Mouse (Mus musculus): ENCODE results near the gene Milr1.

GRCm38 (mm10) chr11:106753314-106753713 lies 2.3 kb downstream of the Milr1 start:
- TF ChIP-seq MAFK (IDR thresholded peaks at IDR 0.05; ENCODE audit: insufficient read depth, low read depth, low read length) (no peak), ZNF384 (IDR thresholded peaks at IDR 0.05; ENCODE audit: low read depth, low read length) (no peak), ZC3H11A (IDR thresholded peaks at IDR 0.05; ENCODE audit: borderline replicate concordance, low read depth, low read length) (no peak), HCFC1 (IDR thresholded peaks at IDR 0.05; ENCODE audit: borderline replicate concordance, insufficient read depth, low read length) (no peak), CHD2 (IDR thresholded peaks at IDR 0.05; ENCODE audit: low read depth, low read length) (no peak)

Data from ES-E14 (cell line).